Mouse (Mus musculus) left cerebral cortex, adult 8-10 months (tissue): ENCODE measurements around the gene Ech1. TPM values are rescaled to one million over a fixed set of nuclear protein-coding genes. Genes with fewer than 3 reads are reported as not detected.

Source experiments
- total RNA-seq, 4 experiments: library from RNA; stranded (reverse); gene quantifications; 2 replicates each; pipeline ENCODE4 v1.2.4; 2022

The Ech1 gene
- total RNA-seq, 4 experiments from 2014 or later: 57.9 to 68.0 (median 62.2) TPM

Other genes with a start within 250 kb of the Ech1 start
- gene Samd4b, start 227.1 kb upstream of the Ech1 start, total RNA-seq: 10 to 100 TPM; 58.2 to 70.1 (median 61.7) TPM
- gene Pak4, start 227.0 kb upstream of the Ech1 start, total RNA-seq: 1 to 10 TPM; 8.4 to 9.0 (median 8.5) TPM
- gene Acp7, start 193.9 kb upstream of the Ech1 start, total RNA-seq: 1 to 10 TPM; 1.5 to 2.8 (median 2.1) TPM
- gene Fbxo27, start 132.4 kb upstream of the Ech1 start, total RNA-seq: 10 to 100 TPM; 18.3 to 20.9 (median 20.4) TPM
- 1 to 10 TPM; 1.8 to 4.3 (median 2.8) TPM for gene Fbxo17, start 108.4 kb upstream of the Ech1 start, total RNA-seq
- 10 to 100 TPM; 54.2 to 65.8 (median 60.4) TPM for gene Mrps12, start 83.4 kb upstream of the Ech1 start, total RNA-seq
- gene Sars2, start 83.2 kb upstream of the Ech1 start, total RNA-seq: 10 to 100 TPM; 11.5 to 15.7 (median 13.9) TPM
- 1 to 10 TPM; 1.7 to 2.8 (median 2.4) TPM for gene Ccer2, start 69.0 kb upstream of the Ech1 start, total RNA-seq
- 100 to 1,000 TPM; 132 to 145 (median 141) TPM for gene Sirt2, start 58.5 kb upstream of the Ech1 start, total RNA-seq
- gene Nfkbib, start 57.7 kb upstream of the Ech1 start, total RNA-seq: 10 to 100 TPM; 32.2 to 34.7 (median 33.3) TPM
- 1 to 10 TPM; 2.0 to 4.9 (median 4.1) TPM for gene Rinl, start 36.2 kb upstream of the Ech1 start, total RNA-seq
- 100 to 1,000 TPM; 433 to 466 (median 453) TPM for gene Hnrnpl, start 16.7 kb upstream of the Ech1 start, total RNA-seq
- 1 to 10 TPM; 1.4 to 3.4 (median 3.0) TPM for gene Lgals4, start 8.6 kb downstream of the Ech1 start, total RNA-seq
- gene Lgals7, start 38.6 kb downstream of the Ech1 start, total RNA-seq: not detected
- 1 to 10 TPM in 3 of 4 experiments, under 1 TPM in 1; 0.41 to 2.3 (median 1.3) TPM for gene Capn12, start 56.2 kb downstream of the Ech1 start, total RNA-seq
- gene Actn4, start 137.1 kb downstream of the Ech1 start, total RNA-seq: 100 to 1,000 TPM; 161 to 178 (median 177) TPM
- gene Eif3k, start 156.6 kb downstream of the Ech1 start, total RNA-seq: 100 to 1,000 TPM; 197 to 208 (median 204) TPM
- 1 to 10 TPM in 3 of 4 experiments, under 1 TPM in 1; 0.99 to 3.7 (median 2.1) TPM for gene Map4k1, start 156.8 kb downstream of the Ech1 start, total RNA-seq